ENCODE assay signal across 11 mouse cellular contexts in genomic region chr1:174171537-174171936, GRCm38 (mm10). TPM values are rescaled to one million over a fixed set of nuclear protein-coding genes. Genes with fewer than 3 reads are reported as not detected.
A peak's percentile ranks its signal among the peaks of the same experiment; 100 is the strongest.
DNase-seq lines count a peak whose midpoint lies in the region; ATAC-seq and TF ChIP-seq lines count a peak whose summit lies in the region.
"Had no signal": no experiment of that assay in that cellular context is flagged by ENCODE, and none has a peak within 500 bp of the region (broad histone marks: within the 10 kb centered on the region; RNA-seq: fewer than 3 reads in every experiment).

No protein-coding gene starts in this region.

- peak; percentile 82 for ATAC-seq in lung, embryonic 14.5 days (ENCODE audit: insufficient read depth)
- ATAC-seq in midbrain, embryonic 13.5 days: no peak

- H3K9ac ChIP-seq in lung, embryonic 14.5 days: no peak overlapping the region
- no peak overlapping the region for H3K9ac ChIP-seq in midbrain, embryonic 13.5 days (replicated peaks)
- H3K9ac ChIP-seq: limb, embryonic 12.5 days had no signal

- no peak overlapping the region for H3K4me3 ChIP-seq in lung, embryonic 14.5 days (ENCODE audit: low read depth, low read length)
- no peak overlapping the region for H3K4me3 ChIP-seq in midbrain, embryonic 13.5 days (replicated peaks)
- H3K4me3 ChIP-seq: limb, embryonic 12.5 days had no signal

- DNase-seq in lung, embryonic 14.5 days: peak; percentile 1
- no peak for DNase-seq in lung, postnatal 14 days
- DNase-seq in c-Kit-positive CD71-positive TER-119-negative erythroid progenitor cells, embryonic 14.5 days (ENCODE audit: low read depth): peak; percentile 79
- peak; percentile 46 to 52 for DNase-seq in heart, postnatal 10 days
- peak; percentile 0 for DNase-seq in mesoderm, embryonic 11.5 days (ENCODE audit: low read depth, low spot score)
- DNase-seq in ovary, postnatal 10 days (ENCODE audit: low spot score): no peak
- DNase-seq in urinary bladder, postnatal 10 days (ENCODE audit: low spot score): no peak

- H3K27ac ChIP-seq in lung, embryonic 14.5 days (ENCODE audit: low read depth): no peak overlapping the region
- no peak overlapping the region for H3K27ac ChIP-seq in midbrain, embryonic 13.5 days
- H3K27ac ChIP-seq: limb, embryonic 12.5 days had no signal

- no peak overlapping the region for H3K4me2 ChIP-seq in lung, embryonic 14.5 days
- H3K4me2 ChIP-seq in midbrain, embryonic 13.5 days (replicated peaks): no peak overlapping the region
- H3K4me2 ChIP-seq: limb, embryonic 12.5 days had no signal

- H3K27me3 ChIP-seq in lung, embryonic 14.5 days (ENCODE audit: insufficient read depth, low read length): no peaks in the 10 kb centered on the region
- no peaks in the 10 kb centered on the region for H3K27me3 ChIP-seq in midbrain, embryonic 13.5 days
- H3K27me3 ChIP-seq: limb, embryonic 12.5 days had no signal

- no peaks in the 10 kb centered on the region for H3K36me3 ChIP-seq in lung, embryonic 14.5 days (ENCODE audit: insufficient read depth)
- H3K36me3 ChIP-seq in midbrain, embryonic 13.5 days: no peaks in the 10 kb centered on the region
- H3K36me3 ChIP-seq: limb, embryonic 12.5 days had no signal

- H3K4me1 ChIP-seq in lung, embryonic 14.5 days (ENCODE audit: insufficient read depth): no peaks in the 10 kb centered on the region
- H3K4me1 ChIP-seq in midbrain, embryonic 13.5 days (replicated peaks): no peaks in the 10 kb centered on the region
- H3K4me1 ChIP-seq: limb, embryonic 12.5 days had no signal

- WGBS in lung, embryonic 14.5 days: 36% methylated on average over 2 of the region's 2 CpGs
- 62% methylated on average over 2 of the region's 2 CpGs for WGBS in midbrain, embryonic 13.5 days

- TF ChIP-seq CTCF in lung, embryonic 14.5 days (IDR thresholded peaks at IDR 0.05; ENCODE audit: low read depth): no peak

- H3K9me3 ChIP-seq in lung, embryonic 14.5 days (ENCODE audit: low read depth, low read length): no peaks in the 10 kb centered on the region
- no peaks in the 10 kb centered on the region for H3K9me3 ChIP-seq in midbrain, embryonic 13.5 days
- H3K9me3 ChIP-seq: limb, embryonic 12.5 days had no signal

- intact Hi-C loops in heart, postnatal 10 days (cut with DNase I): no loop called here

RNA-seq across cellular contexts. Expression of gene Spta1, which starts 1.0 kb away (rescaled TPM):
- polyA plus RNA-seq in lung, embryonic 14.5 days (2014; fragmentation: Nextera tagmentation; extraction: Ambion mirVana): 0.30 and 0.67 TPM in 2 replicates
- total RNA-seq in heart, postnatal 10 days (2021): 10 to 100 TPM in 1 of 2 experiments, 1 to 10 TPM in 1; 9.6 to 10.3 TPM
- 0.12 TPM in 2 replicates for polyA plus RNA-seq in midbrain, embryonic 13.5 days (2015; fragmentation: Nextera tagmentation; extraction: Ambion mirVana)
- polyA plus RNA-seq: large intestine, adult 2 months had no signal

RNA-seq across cellular contexts. Expression of gene Olfr420, which starts 16.1 kb away (rescaled TPM):
- not detected in 2 replicates for polyA plus RNA-seq in lung, embryonic 14.5 days (2014; fragmentation: Nextera tagmentation; extraction: Ambion mirVana)
- not detected for total RNA-seq in heart, postnatal 10 days (2021)
- not detected in 2 replicates for polyA plus RNA-seq in midbrain, embryonic 13.5 days (2015; fragmentation: Nextera tagmentation; extraction: Ambion mirVana)
- polyA plus RNA-seq: heart, embryonic 16.5 days; large intestine, adult 2 months; limb, embryonic 12.5 days had no signal

RNA-seq across cellular contexts. Expression of gene Olfr424, which starts 40.2 kb away (rescaled TPM):
- not detected in 2 replicates for polyA plus RNA-seq in lung, embryonic 14.5 days (2014; fragmentation: Nextera tagmentation; extraction: Ambion mirVana)
- not detected for total RNA-seq in heart, postnatal 10 days (2021)
- not detected in 2 replicates for polyA plus RNA-seq in midbrain, embryonic 13.5 days (2015; fragmentation: Nextera tagmentation; extraction: Ambion mirVana)
- polyA plus RNA-seq: heart, embryonic 16.5 days; large intestine, adult 2 months; limb, embryonic 12.5 days had no signal

RNA-seq across cellular contexts. Expression of gene Olfr231, which starts 50.6 kb away (rescaled TPM):
- polyA plus RNA-seq in lung, embryonic 14.5 days (2014; fragmentation: Nextera tagmentation; extraction: Ambion mirVana): not detected in 2 replicates
- not detected for total RNA-seq in heart, postnatal 10 days (2021)
- not detected in 2 replicates for polyA plus RNA-seq in midbrain, embryonic 13.5 days (2015; fragmentation: Nextera tagmentation; extraction: Ambion mirVana)
- polyA plus RNA-seq: heart, embryonic 16.5 days; large intestine, adult 2 months; limb, embryonic 12.5 days had no signal

Comparison
In these comparisons a context has a peak if more than half of its experiments do, and no peak if none do; other contexts are left out.
1. DNase-seq: peak in lung, embryonic 14.5 days (single experiment), c-Kit-positive CD71-positive TER-119-negative erythroid progenitor cells, embryonic 14.5 days (single experiment), heart, postnatal 10 days (2 of 2) and mesoderm, embryonic 11.5 days (single experiment); none in lung, postnatal 14 days (single experiment), ovary, postnatal 10 days (single experiment) and urinary bladder, postnatal 10 days (single experiment).